Comparison of ENCODE assay signal across 30 mouse cellular contexts in the genomic region with DNA sequence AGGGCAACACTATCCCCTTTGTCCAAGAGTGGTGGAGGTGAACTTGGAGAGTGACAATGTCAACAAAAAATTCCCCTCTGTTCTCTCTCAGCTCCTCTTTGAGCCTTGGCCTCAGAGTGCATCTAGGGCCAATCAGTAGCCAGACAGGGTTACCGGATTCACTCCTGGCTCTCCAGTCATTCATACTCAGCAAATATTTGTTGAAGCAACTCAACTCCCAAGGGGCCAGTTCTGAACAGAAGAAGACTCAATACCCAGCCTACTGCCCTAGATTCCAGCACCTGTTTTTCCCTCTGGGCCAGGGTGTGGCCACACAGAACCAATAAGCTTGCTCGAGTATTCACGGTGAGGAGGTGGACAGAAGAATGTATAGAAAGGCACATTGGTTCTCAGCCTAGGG. TPM values are rescaled to one million over a fixed set of nuclear protein-coding genes. Genes with fewer than 3 reads are reported as not detected.
DNase-seq lines count a peak whose midpoint lies in the region; ATAC-seq and TF ChIP-seq lines count a peak whose summit lies in the region.
"Had no signal": no experiment of that assay in that cellular context is flagged by ENCODE, and none has a peak within 500 bp of the region (broad histone marks: within the 10 kb centered on the region; RNA-seq: fewer than 3 reads in every experiment).

No protein-coding gene starts in this region.

- peak; percentile 36 for ATAC-seq in lung, embryonic 14.5 days (ENCODE audit: insufficient read depth)
- ATAC-seq in stomach, embryonic 14.5 days (ENCODE audit: insufficient number of reproducible peaks, insufficient read depth, low FRiP score, low read depth) = peak; percentile 28; the same call in 1 of the 2 replicates
- ATAC-seq in forebrain, embryonic 16.5 days = no peak
- ATAC-seq: forebrain, embryonic 14.5 days; midbrain, embryonic 16.5 days had no signal

- no peak overlapping the region for H3K9ac ChIP-seq in lung, embryonic 14.5 days
- H3K9ac ChIP-seq in stomach, embryonic 14.5 days (replicated peaks; ENCODE audit: low read depth, low read length) = no peak overlapping the region
- H3K9ac ChIP-seq in forebrain, embryonic 16.5 days (replicated peaks; ENCODE audit: low read depth, low read length) = no peak overlapping the region
- H3K9ac ChIP-seq: embryonic facial prominence, embryonic 12.5 days; hindbrain, embryonic 12.5 days; limb, embryonic 15.5 days; liver, embryonic 13.5 days had no signal

- H3K27me3 ChIP-seq in lung, embryonic 14.5 days (ENCODE audit: insufficient read depth, low read length) = no peaks in the 10 kb centered on the region
- H3K27me3 ChIP-seq in stomach, embryonic 14.5 days (ENCODE audit: control insufficient read depth, insufficient read depth, low read length) = no peaks in the 10 kb centered on the region
- no peaks in the 10 kb centered on the region for H3K27me3 ChIP-seq in forebrain, embryonic 16.5 days (replicated peaks; ENCODE audit: control insufficient read depth, insufficient read depth, low read length)
- H3K27me3 ChIP-seq: CH12.LX; embryonic facial prominence, embryonic 12.5 days; hindbrain, embryonic 12.5 days; limb, embryonic 15.5 days; liver, embryonic 13.5 days had no signal

- no peaks in the 10 kb centered on the region for H3K9me3 ChIP-seq in lung, embryonic 14.5 days (ENCODE audit: low read depth, low read length)
- H3K9me3 ChIP-seq in stomach, embryonic 14.5 days (ENCODE audit: control insufficient read depth, low read depth, low read length) = no peaks in the 10 kb centered on the region
- H3K9me3 ChIP-seq in forebrain, embryonic 16.5 days (ENCODE audit: control insufficient read depth, low read length) = no peaks in the 10 kb centered on the region
- H3K9me3 ChIP-seq: embryonic facial prominence, embryonic 12.5 days; hindbrain, embryonic 12.5 days; limb, embryonic 10.5 days; limb, embryonic 15.5 days; liver, embryonic 13.5 days had no signal

- H3K4me2 ChIP-seq in lung, embryonic 14.5 days = no peak overlapping the region
- H3K4me2 ChIP-seq in stomach, embryonic 14.5 days (replicated peaks; ENCODE audit: low read depth, low read length) = no peak overlapping the region
- no peak overlapping the region for H3K4me2 ChIP-seq in forebrain, embryonic 16.5 days (ENCODE audit: low read length)
- H3K4me2 ChIP-seq: embryonic facial prominence, embryonic 12.5 days; hindbrain, embryonic 12.5 days; limb, embryonic 15.5 days; liver, embryonic 13.5 days; midbrain, embryonic 11.5 days had no signal

- peak; percentile 46 for DNase-seq in gastrocnemius, adult 18-20 months (ENCODE audit: low spot score)
- no peak for DNase-seq in gastrocnemius, postnatal 36 days
- DNase-seq in lung, embryonic 14.5 days = peak; percentile 24
- DNase-seq in lung, adult 18-20 months = no peak
- no peak for DNase-seq in right cerebral cortex, postnatal 4 days
- no peak for DNase-seq in left cerebral cortex, adult 2 months (ENCODE audit: extremely low spot score in 1 of 2, low spot score in 2 of 2)
- DNase-seq: adrenal gland, postnatal 14 days; cerebellum, adult 11 months; cerebellum, adult 9-10 months; cerebellum, postnatal 36 days; embryo, embryonic 11 days; heart, postnatal 36 days; kidney, adult 2 months; kidney, postnatal 36 days; layer of hippocampus, postnatal 36 days; liver, embryonic 13.5 days; lung, adult 2 months; lung, postnatal 36 days; right cerebral cortex, postnatal 25 days; thymus, postnatal 14 days had no signal

- no peak for TF ChIP-seq CTCF in lung, embryonic 14.5 days (IDR thresholded peaks at IDR 0.05; ENCODE audit: low read depth)
- TF ChIP-seq CTCF in left cerebral cortex, adult 2 months (IDR thresholded peaks at IDR 0.05) = no peak

- intact Hi-C loops in gastrocnemius, postnatal 36 days (cut with DNase I) = no loop called here
- intact Hi-C loops in left cerebral cortex, adult 2 months (cut with DNase I) = no loop called here

- H3K27ac ChIP-seq in lung, embryonic 14.5 days (ENCODE audit: low read depth) = peak overlapping the region; percentile 40; the same call in 1 of the 2 replicates
- no peak overlapping the region for H3K27ac ChIP-seq in stomach, embryonic 14.5 days (ENCODE audit: low read length)
- H3K27ac ChIP-seq in forebrain, embryonic 16.5 days (ENCODE audit: low read length) = no peak overlapping the region
- no peak overlapping the region for H3K27ac ChIP-seq in left cerebral cortex, adult 2 months
- H3K27ac ChIP-seq: embryonic facial prominence, embryonic 12.5 days; hindbrain, embryonic 12.5 days; limb, embryonic 10.5 days; limb, embryonic 15.5 days; liver, embryonic 13.5 days had no signal

- H3K4me3 ChIP-seq in lung, embryonic 14.5 days (ENCODE audit: low read depth, low read length) = no peak overlapping the region
- H3K4me3 ChIP-seq in stomach, embryonic 14.5 days (ENCODE audit: low read depth, low read length) = no peak overlapping the region
- H3K4me3 ChIP-seq in forebrain, embryonic 16.5 days (replicated peaks; ENCODE audit: low read length) = no peak overlapping the region
- no peak overlapping the region for H3K4me3 ChIP-seq in left cerebral cortex, adult 2 months
- H3K4me3 ChIP-seq: embryonic facial prominence, embryonic 12.5 days; hindbrain, embryonic 12.5 days; limb, embryonic 10.5 days; limb, embryonic 15.5 days; liver, embryonic 13.5 days had no signal

- H3K36me3 ChIP-seq in lung, embryonic 14.5 days (ENCODE audit: insufficient read depth) = no peaks in the 10 kb centered on the region
- H3K36me3 ChIP-seq in stomach, embryonic 14.5 days (ENCODE audit: control insufficient read depth, insufficient read depth, low read length) = no peaks in the 10 kb centered on the region
- no peaks in the 10 kb centered on the region for H3K36me3 ChIP-seq in forebrain, embryonic 16.5 days (ENCODE audit: control insufficient read depth, insufficient read depth)
- H3K36me3 ChIP-seq: embryonic facial prominence, embryonic 12.5 days; hindbrain, embryonic 12.5 days; limb, embryonic 10.5 days; limb, embryonic 15.5 days; liver, embryonic 13.5 days had no signal

- 0 out of 2 replicates have a peak, but pooled peaks cover 2% of the 10 kb centered on the region for H3K4me1 ChIP-seq in lung, embryonic 14.5 days (ENCODE audit: insufficient read depth)
- no peaks in the 10 kb centered on the region for H3K4me1 ChIP-seq in stomach, embryonic 14.5 days (ENCODE audit: control insufficient read depth, insufficient read depth, low read length)
- no peaks in the 10 kb centered on the region for H3K4me1 ChIP-seq in forebrain, embryonic 16.5 days (replicated peaks; ENCODE audit: control insufficient read depth, insufficient read depth, low read length)
- H3K4me1 ChIP-seq: embryonic facial prominence, embryonic 12.5 days; hindbrain, embryonic 12.5 days; limb, embryonic 10.5 days; limb, embryonic 15.5 days; liver, embryonic 13.5 days had no signal

- 67% methylated on average over 3 of the region's 3 CpGs for WGBS in lung, embryonic 14.5 days
- 68% methylated on average over 3 of the region's 3 CpGs for WGBS in stomach, embryonic 14.5 days
- 89% methylated on average over 3 of the region's 3 CpGs for WGBS in forebrain, embryonic 16.5 days

RNA-seq across cellular contexts. Expression of a gene that starts 44.0 kb away (rescaled TPM):
- total RNA-seq in gastrocnemius, adult 18-20 months (2021) = 1 to 10 TPM in 1 of 2 experiments, under 1 TPM in 1; 0.84 to 1.2 TPM
- total RNA-seq in gastrocnemius, postnatal 36 days (2021) = 1 to 10 TPM; 1.1 to 1.2 TPM
- 7.3 and 8.9 TPM in 2 replicates for polyA plus RNA-seq in lung, embryonic 14.5 days (2014; fragmentation: Nextera tagmentation; extraction: Ambion mirVana)
- 4.6 TPM in 2 replicates for polyA plus RNA-seq in stomach, embryonic 14.5 days (2014; fragmentation: Nextera tagmentation; extraction: Ambion mirVana)
- 2.4 and 3.9 TPM in 2 replicates for polyA plus RNA-seq in forebrain, embryonic 16.5 days (2015; fragmentation: Nextera tagmentation; extraction: Ambion mirVana)
- total RNA-seq in left cerebral cortex, adult 2 months (2021) = 10 to 100 TPM; 16.7 to 26.9 TPM

Comparison
In these comparisons a context has a peak if more than half of its experiments do, and no peak if none do; other contexts are left out.
1. DNase-seq: peak in gastrocnemius, adult 18-20 months (single experiment) and lung, embryonic 14.5 days (single experiment); none in gastrocnemius, postnatal 36 days (0 of 2), lung, adult 18-20 months (0 of 2), right cerebral cortex, postnatal 4 days (single experiment) and left cerebral cortex, adult 2 months (0 of 2).
2. RNA of a gene that starts 44.0 kb away (total RNA-seq): 16.7 to 26.9 TPM in left cerebral cortex, adult 2 months; 1.1 to 1.2 TPM in gastrocnemius, postnatal 36 days and 0.84 to 1.2 TPM in gastrocnemius, adult 18-20 months; every median in the first group is over 4 times any median in the second.